Mouse (Mus musculus) B cell, adult 2 months (primary cell): ENCODE measurements around the gene Tm4sf19.

ENCODE experiments used
- DNase-seq, 2 experiments: peaks; one replicate each; pipeline ENCODE4 v3.0.0; 2022

The Tm4sf19 gene

DNA sequence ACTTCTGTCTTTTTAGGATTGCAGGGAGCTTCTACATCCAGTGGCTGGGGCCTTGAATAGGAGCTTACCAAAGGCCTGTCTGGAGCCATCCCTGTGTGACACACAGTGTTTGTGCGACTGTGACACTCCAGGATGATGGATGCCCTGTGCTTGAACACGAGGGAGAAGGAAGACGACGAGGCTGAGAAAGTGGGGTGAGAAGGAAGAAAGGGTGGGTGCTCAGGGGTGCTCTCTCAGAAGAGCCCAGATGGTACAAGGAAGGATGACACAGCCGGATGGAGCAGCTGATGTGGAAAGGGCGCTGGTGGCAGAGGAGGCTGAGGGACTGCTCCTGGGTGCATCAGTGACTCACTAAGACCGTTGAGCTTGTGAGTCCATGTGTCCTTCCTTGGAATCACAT lies at the start of gene Tm4sf19:
Tm4sf19 (plus strand) TSS at position 240 of the 400 bp plus-strand sequence.
- DNase-seq = no peak

DNA sequence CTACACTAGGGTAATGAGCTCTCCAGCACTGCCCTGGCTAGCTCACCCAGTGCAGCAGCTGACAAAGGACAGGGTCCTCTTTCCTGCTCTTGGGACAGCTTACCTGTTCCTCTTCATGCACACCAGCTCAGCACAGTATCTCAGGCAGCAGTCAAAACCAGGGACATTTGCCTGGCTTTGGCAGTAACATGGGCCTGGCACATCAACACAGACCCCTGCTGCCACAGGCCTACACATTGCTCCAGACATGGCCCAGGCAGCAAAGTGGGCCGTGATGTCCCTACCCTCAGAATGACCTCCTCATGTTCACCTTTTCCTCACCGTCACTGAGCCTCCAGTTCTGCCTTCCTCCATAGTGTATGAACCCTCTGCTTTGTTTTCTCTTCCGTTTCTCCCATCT lies 49.5 kb upstream of the Tm4sf19 start:
- no peak for DNase-seq

DNA sequence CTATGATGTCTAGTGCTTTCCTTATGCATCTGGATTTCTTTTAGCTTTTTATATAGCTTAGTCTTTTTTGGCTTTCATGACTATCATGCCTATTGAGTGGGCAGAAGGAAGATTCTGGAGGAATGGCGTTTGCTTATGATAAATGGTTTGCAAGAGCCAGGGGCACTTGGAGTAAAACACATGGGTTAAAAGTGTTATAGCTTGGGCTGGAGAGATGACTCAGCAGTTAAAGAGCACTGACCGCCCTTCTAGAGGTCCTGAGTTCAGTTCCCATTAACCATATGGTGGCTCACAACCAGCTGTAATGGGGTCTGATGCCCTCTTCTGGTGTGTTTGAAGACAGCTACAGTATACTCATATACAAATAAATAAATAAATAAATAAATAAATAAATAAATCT lies 36.8 kb upstream of the Tm4sf19 start:
- no peak for DNase-seq

DNA sequence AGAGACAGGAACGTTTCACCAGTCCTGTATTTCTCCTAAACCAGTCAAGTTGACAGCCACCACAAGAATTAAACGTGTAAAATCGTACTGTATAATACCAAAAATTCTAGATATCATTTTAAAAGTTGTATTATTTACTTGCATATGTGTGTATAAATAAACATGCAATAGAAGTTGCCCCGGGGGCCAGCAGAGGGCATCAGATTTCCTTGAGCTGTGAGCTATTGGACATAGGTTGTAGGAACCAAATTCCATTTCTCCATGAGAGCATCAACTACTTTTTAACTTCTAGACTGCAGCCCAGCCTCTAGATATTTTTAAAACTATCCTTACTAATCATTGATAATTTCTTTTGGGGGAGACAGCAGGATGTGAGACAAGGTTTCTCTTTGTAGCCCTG lies 29.0 kb upstream of the Tm4sf19 start:
- peak; percentile 54 to 64 for DNase-seq

DNA sequence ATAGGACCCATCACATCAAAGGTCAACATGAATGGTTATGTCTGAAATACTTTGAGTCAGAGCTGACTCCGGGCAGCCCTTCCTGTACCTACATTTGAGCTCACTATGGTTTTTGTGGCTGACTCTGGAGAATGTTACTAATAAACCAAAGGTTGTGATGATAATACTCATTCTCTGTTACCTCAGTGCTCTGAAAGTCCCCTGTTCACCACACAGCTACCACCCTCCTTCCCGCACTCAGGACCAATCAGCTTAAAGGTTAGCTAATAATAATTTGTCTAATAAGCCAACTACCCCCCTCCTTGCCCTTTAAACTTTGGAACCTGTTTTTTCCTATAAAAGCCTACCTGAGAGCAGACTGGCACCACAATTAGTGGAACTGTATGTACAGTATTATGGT lies 20.7 kb upstream of the Tm4sf19 start:
- no peak for DNase-seq

DNA sequence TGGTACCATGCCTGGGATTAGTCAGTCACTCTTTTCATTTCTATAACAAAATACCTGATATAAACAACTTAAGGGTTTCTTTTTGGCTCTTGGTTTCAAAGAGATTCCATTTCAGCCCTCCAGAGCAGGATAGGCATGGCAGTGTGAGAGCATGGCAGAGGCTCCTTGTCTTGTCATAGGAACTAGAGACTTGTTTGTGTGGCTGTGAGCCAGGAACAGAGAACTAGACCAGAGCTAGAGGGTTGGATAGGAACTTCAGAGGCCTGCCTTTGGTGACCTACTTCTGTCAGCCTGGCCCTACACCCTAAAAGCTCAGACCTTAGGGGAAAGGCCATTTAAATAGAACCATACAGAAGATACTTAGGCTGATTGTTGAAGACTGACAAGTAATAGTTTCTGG lies 17.4 kb upstream of the Tm4sf19 start:
- no peak for DNase-seq

DNA sequence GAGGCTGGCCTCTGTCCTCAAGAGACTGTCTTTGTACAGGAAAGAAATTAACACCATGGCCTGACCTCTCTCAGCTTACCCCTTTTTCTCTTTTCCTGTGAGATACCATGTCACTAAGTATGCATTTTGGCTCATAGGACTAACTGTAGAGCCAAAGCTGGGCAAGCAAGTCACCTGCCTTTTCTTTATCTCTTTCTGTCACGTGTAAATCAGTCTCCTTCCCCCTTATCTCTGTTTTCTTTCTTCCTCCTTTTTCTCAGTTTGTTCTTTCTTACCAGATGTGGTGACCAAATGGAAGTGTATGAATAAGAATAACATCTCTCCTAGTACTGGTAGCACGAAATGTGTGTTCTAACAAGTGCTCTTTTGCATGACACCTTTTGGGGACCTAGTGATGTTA lies 15.4 kb upstream of the Tm4sf19 start:
- DNase-seq = no peak

DNA sequence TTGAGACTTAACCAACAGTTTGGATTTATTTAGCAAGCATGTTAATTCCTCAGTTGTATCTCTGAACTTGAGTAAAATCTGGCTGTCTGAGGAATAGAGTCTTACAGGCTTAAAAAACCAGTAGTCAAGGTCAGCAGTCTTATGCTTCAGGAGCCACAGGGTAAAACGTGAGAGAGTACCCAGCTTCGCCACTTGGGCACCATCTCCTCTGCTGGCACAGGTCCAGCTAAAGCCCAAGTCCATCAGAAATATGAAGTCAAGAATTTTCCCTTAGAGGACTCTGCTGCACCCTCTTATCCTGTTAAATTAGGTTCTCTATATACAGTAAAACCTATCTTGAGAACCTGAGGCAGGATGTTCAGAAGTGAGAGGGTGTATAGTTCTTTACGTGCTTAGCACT lies 13.5 kb upstream of the Tm4sf19 start:
- DNase-seq = no peak

DNA sequence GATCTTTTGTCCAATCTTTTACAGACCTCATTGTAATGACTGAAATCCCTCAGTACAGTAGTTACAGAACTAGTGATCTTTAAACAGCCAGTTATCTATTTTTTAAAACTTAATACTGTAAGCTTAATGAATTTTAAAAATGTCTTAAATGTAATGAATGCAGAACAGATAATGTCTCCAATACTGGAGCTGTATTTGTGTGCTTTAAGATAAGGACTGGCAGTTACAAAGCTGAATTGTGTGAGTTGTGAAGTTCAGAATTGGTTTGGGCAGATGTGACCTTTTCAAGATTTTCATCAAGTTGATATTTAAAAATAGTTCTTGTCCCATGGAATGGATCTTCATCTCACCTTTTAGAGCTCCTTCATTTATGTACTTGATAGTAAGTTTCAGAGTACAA lies 11.3 kb upstream of the Tm4sf19 start:
- no peak for DNase-seq

DNA sequence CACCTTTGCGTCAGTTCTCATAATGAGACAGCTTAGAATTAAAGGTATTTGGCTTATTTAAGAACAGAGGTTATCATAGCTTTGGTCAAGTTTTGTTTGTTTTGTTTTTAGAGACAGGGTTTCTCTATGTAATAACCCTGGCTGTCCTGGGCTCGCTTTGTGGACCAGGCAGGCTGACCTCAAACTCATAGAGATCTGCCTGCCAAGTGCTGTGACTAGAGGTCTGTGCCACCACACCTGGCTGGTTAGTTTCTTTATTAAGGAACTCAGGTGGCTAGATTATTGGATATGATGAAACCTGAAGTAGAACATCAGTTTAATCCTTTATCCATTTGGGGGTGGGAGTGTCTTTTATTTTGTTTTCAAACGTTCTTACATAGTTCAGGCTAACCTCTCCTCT lies 10.5 kb upstream of the Tm4sf19 start:
- DNase-seq = no peak

DNA sequence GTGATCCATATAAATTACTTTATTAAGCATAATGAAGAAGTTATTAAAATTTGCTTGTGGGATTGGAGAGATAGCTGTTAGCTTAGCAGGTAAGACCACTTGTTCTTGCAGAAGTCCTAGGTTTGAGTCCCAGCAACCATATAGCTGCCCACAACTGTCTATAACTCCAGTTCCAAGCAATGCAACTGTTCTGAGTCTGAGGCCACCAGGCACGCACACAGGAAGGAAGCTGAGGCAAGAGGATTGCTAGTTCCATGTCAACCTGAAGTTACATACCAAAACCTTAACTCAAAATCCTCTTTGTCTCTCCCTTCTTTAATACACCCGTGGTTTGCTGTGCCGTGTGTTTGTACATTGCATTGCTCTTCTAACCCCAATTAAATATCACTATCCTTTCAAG lies 9.4 kb upstream of the Tm4sf19 start:
- no peak for DNase-seq

DNA sequence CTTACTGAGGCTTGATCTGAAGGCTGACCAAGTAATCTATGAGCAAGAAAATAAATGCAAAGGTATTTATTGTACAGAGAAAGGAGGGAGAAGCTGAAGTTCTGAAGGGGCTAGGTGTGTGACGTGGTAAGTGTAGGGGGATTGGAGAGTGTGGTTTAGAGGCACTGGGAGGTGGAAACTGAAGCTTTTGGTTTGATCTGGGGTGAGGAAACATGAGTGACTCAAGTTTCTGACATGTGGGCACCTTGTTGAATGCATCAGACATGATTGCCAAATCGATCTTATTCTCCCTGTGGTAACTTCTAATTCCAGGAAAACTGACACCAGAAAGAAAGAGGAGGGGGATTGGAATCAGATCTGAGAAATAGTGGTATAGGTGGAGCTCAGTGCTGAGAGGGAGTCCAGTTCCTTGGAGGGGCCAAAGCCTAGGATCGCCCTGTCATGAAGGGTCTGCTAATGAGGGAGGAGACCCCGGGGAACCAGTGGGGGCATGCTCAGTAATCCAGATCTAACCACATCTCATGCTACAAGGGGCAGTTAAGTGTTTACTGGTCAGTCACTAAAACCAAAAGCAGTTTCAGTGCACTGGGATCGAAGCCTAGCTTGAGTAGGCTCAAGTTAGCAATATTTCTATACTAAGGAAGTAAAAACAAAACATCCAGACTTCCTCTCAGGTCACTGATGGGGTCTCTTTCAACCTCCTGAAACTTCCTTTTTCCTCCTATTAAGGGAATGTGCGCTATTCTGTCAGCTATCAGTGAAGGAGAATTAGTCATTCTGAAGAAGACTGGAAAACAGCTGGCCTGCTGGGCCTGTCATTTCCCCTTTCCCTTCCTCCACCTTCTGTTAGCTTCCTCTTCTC lies 4.4 kb upstream of the Tm4sf19 start:
- no peak for DNase-seq

DNA sequence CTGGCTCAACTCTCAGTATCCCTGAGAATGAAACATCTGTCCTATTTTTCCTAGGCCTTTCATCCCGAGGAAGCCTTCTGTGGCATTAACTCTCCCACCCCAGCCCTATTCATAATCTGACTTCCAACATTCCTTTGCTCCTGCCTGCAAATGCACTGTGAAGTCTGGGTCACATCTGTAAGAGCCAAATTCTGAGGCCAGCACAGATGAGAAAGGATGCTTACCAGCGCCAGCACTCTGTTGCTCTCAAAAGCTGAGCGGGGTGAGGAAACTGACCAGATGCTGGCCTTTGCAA lies 3.8 kb upstream of the Tm4sf19 start:
- no peak for DNase-seq

DNA sequence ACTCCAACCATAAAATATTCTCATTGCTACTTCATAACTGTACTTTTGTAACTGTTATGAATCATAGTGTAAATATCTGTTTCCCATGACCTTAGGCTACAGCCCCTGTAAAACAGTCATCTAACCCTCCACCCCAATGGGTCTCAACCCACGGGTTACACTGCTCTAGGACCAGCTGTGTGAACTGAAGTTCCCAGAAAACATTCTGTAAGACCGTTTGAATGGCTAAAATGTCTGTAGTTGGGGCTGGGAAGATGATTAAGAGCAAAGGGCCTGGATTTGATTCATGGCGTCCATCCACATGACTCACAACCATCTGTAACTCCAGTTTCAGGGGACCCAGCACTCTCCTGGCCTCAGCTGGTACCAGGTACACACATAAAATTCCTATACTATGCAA lies 2.1 kb upstream of the Tm4sf19 start:
- no peak for DNase-seq

DNA sequence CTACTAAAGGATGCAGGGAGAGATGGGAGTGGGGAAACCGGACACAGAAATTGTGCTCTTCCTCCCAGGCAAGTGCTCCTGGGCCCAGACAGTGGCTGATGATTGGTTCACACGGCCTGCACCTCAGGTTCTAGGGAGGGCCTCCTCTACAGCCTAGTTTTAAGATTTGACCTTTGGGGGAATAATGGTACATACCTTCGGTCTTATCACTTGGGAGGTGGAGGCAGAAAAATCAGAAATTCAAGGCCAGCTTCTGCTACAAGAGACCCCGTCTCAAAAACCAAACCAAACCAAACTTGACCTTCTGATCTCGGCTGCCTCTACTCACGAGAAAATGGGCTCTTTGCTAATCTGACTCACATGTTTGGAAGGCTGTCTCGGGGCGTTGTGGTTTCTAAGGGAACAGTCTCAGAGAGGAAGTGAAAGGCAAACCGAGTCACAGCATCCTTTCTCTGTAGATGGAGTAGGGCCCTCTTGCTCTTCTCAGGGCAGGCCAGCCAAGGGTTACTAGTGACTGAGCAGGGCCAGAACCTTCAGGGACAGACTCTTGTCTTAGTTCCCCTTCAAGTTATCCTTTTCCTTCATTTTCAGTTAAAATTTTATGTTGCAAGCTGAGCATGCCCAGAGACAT lies 1.1 kb downstream of the Tm4sf19 start:
- DNase-seq = peak; percentile 63 to 67

DNA sequence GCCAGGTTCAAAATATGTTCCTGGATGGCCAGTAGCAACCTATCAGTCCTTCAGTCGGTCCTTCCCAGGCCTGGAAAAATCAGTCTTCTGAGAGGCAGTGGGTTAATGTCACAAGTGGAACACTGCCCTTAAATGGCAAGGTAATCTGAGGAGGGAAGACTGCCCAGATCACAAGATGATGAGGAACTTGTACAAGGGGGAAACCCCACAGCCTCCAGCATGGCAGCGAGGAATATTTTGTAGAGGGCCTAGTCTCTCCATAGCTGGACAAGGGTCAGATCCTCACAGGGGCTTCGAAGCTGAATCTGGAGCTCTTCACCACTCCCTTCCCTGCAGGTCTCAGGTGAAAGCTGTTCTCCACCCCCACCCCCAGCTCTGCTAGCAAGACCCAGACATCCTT lies 2.5 kb downstream of the Tm4sf19 start:
- peak; percentile 29 to 34 for DNase-seq

DNA sequence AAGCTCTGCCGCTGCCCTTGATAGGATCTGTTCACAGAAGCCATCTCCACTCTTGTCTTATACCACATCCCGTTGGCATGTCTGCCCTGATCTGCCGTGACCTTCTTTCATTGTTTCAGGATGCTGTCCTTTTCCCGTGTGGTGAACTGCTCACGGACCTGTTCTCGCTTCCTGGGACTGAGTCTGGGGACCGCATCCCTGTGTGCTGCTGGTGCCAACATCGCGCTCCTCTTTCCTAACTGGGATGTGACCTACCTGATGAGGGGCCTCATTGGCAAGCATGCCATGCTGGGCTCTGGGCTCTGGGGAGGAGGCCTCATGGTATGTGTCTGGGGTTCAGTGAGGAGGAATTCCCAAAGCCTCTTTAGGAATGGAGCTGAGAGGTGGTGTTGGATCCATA lies 5.4 kb downstream of the Tm4sf19 start:
- no peak for DNase-seq

DNA sequence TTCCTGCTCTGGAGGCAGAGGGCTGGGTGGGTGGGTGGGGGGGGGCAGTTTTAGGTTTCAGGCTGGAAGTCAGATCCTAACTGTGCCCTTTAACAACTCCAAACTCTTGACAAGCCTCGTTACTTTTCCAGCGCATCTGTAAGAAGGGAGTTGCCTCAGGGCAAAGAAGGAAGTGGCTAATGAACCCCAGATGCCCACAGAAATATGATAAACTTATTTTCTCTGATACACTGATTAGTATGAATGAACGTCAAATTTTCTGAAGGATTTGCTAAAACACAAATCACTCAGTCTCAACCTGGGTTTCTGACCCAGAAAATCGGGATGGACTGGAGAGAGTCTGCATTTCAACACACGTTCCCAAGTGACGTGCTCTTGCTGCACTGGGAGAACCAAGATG lies 6.4 kb downstream of the Tm4sf19 start:
- DNase-seq = no peak

DNA sequence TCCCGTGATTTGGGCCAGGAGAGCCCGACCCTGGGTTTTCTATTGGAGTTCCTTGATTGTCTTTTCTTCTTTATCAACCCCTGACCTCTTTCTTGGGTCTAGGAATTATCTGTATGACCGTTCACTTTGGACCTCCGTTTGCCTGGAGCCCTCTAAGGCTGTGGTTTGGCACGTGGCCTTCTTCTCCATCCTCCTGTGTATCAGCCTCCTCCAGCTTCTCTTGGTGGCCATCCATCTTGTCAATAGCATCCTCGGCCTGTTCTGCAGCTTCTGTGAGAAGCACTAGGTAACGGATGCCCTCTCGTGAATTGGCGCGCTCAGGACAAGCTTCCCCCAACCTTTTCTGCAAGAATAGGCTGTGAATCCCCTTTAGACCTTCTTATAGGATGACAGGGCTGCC lies 7.4 kb downstream of the Tm4sf19 start:
- DNase-seq = no peak

DNA sequence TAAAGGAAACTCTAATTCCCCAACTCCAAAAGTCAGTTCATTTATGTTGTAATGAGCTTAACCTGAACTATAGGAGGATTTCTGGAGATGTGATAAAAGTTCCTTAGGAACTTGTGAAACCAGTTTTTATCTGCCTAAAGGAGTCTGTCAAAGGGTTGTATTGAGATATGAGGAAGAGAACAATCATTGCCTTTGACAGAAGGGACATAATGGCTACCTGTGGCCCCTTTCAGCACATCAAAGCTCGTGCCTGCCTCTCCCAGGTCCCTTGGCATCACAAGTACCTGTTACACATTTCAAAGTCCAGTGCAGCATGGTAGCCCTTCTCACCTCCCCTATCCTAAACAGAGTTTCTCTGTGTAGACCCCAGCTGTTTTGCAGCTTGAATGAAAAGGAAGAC lies 17.2 kb downstream of the Tm4sf19 start:
- DNase-seq = no peak

DNA sequence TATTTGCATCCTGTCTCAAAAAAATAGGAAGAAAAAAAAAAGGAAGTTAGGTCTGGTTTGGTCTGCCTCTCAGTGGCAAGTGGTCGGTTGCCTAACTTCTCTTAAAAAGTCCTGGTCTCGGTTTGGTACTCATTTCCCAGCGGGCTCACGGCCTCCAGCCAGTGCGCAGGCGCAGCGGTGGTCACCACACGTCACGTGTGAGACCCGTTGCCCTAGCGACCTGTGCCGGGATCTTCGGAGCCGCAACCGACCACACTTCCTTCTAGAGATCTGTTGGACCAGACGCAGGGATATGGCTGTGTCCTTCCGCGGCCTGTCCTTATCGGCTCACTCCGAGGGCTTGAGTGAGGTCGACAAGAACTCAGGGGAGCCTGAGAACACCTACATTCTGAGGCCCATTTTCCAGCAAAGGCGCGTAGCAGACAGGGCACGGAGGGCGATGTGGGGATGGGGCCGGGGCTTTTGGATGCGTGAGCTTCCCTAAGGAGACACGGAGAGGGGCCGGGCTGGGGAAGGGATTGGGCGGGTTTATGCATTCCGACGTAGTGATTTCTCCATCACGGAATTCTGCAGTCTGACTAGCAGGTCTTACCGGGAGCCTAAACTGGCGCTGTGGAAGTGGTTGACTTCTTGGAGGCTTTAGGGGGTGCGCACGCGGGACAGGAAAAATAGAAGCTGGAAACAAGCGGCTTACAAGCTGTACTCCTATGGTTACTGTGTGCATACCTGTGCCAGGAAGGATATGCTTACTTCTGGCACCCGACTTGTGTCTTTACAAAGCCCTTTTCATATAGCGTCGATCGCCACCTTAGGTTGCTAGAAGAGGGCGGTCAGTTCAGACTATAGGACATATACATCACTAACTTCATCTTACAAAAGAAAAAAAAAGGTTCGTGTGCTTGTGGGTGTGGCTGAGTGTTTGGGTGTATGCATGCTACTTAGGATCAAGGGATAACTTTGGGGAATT lies 19.5 kb downstream of the Tm4sf19 start, which contains the start of gene Tctex1d2:
Tctex1d2 (plus strand) TSS at position 186 of the 967 bp plus-strand sequence.
- DNase-seq = peak; percentile 92 to 94

DNA sequence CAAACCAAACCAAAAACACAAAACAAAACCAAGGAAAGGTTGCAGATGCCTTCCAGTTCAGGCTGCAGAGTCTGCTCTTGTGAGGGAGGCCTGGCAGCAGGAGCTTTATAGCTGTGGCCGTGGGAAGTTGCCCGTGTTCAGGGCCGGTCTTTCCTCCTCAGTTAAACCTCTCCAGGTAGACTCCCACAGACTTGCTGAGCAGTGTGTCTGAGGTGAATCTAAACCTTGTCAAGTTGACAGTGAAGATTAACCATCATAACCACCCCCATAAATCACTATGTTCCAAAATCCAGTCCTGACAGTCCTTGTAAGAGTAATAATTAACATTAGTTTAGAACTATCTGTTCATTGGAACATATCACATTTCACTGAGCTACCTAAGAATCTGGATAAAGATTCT lies 27.2 kb downstream of the Tm4sf19 start:
- DNase-seq = no peak

DNA sequence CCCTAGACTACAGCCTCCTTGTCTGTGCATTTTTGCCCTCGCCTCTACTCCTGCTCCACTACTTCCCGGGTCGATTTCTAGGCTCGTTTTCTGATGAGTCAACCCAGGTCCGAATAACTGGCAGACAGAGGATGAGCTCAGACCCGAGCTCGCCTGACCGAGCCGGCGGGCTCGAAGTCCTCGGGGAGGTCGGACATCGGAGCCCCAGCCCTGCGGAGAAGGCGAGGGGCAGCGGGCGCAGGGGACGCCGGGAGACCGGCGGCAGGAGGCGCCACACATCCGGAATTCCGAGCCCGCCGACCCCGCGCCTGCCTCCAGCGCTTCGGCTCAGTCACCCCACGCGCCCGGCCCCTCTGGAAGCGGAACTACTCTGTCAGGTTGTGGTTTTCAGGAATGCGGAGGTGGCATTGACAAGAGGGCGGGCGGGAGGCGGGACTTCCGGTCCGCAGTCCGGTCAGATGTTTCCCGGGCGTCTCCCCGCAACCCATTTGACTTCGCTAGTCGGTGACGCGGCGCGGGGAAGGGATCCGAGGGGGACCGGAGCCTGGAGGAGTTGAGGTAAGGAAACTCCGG lies 30.3 kb downstream of the Tm4sf19 start, which contains the start of gene Pcyt1a:
Pcyt1a (plus strand) TSS at position 448 of the 573 bp plus-strand sequence.
- DNase-seq = peak; percentile 75 to 77
